Mouse (Mus musculus): Measurements from ENCODE around the gene Pygo2. TPM values are rescaled to one million over a fixed set of nuclear protein-coding genes. Genes with fewer than 3 reads are reported as not detected.

Pygo2 gene
- total and polyA plus RNA-seq, 3 experiments: 21.9 to 40.8 (median 29.7) TPM

DNA sequence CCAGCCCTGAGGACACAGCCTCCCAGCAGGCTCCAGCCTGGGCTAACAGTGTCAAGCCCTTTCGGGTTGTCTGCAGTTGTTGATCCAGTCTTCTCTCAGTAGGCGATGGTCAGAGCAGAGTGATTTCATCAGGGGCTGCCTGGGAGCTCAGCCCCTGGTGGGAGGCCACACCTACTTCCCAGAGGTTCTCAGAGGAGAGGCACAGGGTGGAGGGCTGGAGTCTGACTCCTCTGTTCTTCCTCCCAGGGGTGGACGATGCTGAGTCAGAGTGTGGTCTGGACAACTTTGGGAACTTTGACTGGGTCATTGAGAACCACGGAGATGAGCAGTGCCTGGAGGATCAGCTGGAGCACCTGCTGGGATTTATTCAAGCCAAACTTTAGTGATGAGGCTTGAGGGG is 38.3 kb downstream of the Pygo2 start:
- Histone ChIP-seq H3K79me2 (replicated peaks; ENCODE audit: control insufficient read depth, extremely low read depth, insufficient read depth, poor library complexity, severe bottlenecking) (no peaks in the 10 kb centered on the region), H3K27me3 (replicated peaks) (no peaks in the 10 kb centered on the region), H3K9ac (ENCODE audit: insufficient read depth, low read depth) (no peak overlapping the region), H3K4me2 (ENCODE audit: insufficient read depth, low read depth, poor library complexity, severe bottlenecking) (no peak overlapping the region), H3K27ac (ENCODE audit: insufficient read depth, low read depth) (no peak overlapping the region), H3K4me1 (ENCODE audit: control insufficient read depth in 1 of 2, insufficient read depth in 2 of 2) (peaks cover 0 to 13% of the 10 kb centered on the region in 2 experiments; a peak in 2 of 4 replicates), H3K4me3 (replicated peaks in 1 of 3; ENCODE audit: low read depth in 2 of 3, low read length in 2 of 3, poor library complexity in 1 of 3) (no peak overlapping the region), H3K36me3 (replicated peaks in 1 of 2; ENCODE audit: control insufficient read depth in 1 of 2, insufficient read depth in 1 of 2, low read length in 1 of 2) (peaks cover 8 to 57% of the 10 kb centered on the region in 2 experiments), H3K9me3 (replicated peaks; ENCODE audit: low read length) (no peaks in the 10 kb centered on the region)
- in situ Hi-C loops (cut with MboI; ENCODE audit: low pct_ligation_motif_present, low pct_unique_long_range_greater_than_20kb, low sequenced_read_pairs) (no loop called here), dilution Hi-C loops (cut with MboI; ENCODE audit: extremely low pct_ligation_motif_present, extremely low pct_unique_long_range_greater_than_20kb, low sequenced_read_pairs) (no loop called here)
- no peak for DNase-seq (ENCODE audit: extremely low read depth)
- TF ChIP-seq PAX5 (IDR thresholded peaks at IDR 0.05; ENCODE audit: low read length) (no peak), POLR2A (IDR thresholded peaks at IDR 0.05; ENCODE audit: low read depth, low read length) (no peak), ZC3H11A (IDR thresholded peaks at IDR 0.05; ENCODE audit: low read depth, low read length) (no peak), ZMIZ1 (IDR thresholded peaks at IDR 0.05; ENCODE audit: low read depth, low read length) (no peak), MEF2A (IDR thresholded peaks at IDR 0.05; ENCODE audit: borderline replicate concordance, low read depth, low read length) (no peak), NELFE (IDR thresholded peaks at IDR 0.05; ENCODE audit: low read depth, low read length) (no peak), MAZ (IDR thresholded peaks at IDR 0.05; ENCODE audit: low read depth, low read length) (no peak), USF1 (IDR thresholded peaks at IDR 0.05; ENCODE audit: low read depth, low read length) (no peak), SMC3 (IDR thresholded peaks at IDR 0.05; ENCODE audit: low read depth, low read length) (no peak), SIN3A (IDR thresholded peaks at IDR 0.05; ENCODE audit: low read length) (no peak), GABPA (IDR thresholded peaks at IDR 0.05; ENCODE audit: insufficient replicate concordance, low read depth, low read length) (no peak)

DNA sequence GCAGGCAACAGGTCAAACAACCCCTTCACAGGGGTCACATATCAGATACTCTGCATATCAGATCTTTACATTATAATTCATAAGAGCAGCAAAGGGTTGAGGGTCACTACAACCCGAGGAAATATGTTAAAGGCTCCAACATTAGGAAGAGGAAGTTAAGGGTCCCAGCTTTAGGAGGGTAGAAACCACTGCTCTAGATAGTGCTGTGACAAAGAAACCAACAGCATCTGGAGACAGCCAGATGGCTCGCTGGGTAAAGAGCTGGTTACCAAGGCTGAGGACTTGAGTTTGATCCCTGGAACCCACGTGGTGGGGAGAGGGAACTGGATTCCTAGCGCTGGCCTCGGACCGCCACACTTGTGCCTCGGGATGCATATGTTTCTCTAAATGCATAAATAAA is 42.3 kb downstream of the Pygo2 start:
- DNase-seq (ENCODE audit: extremely low read depth): no peak
- Histone ChIP-seq H3K4me2 (ENCODE audit: insufficient read depth, low read depth, poor library complexity, severe bottlenecking) (no peak overlapping the region), H3K9me3 (replicated peaks; ENCODE audit: low read length) (no peaks in the 10 kb centered on the region), H3K79me2 (replicated peaks; ENCODE audit: control insufficient read depth, extremely low read depth, insufficient read depth, poor library complexity, severe bottlenecking) (no peaks in the 10 kb centered on the region), H3K36me3 (replicated peaks in 1 of 2; ENCODE audit: control insufficient read depth in 1 of 2, insufficient read depth in 1 of 2, low read length in 1 of 2) (peaks cover 8 to 30% of the 10 kb centered on the region in 2 experiments), H3K27me3 (replicated peaks) (no peaks in the 10 kb centered on the region), H3K27ac (ENCODE audit: insufficient read depth, low read depth) (no peak overlapping the region), H3K9ac (ENCODE audit: insufficient read depth, low read depth) (no peak overlapping the region), H3K4me3 (replicated peaks in 1 of 3; ENCODE audit: low read depth in 2 of 3, low read length in 2 of 3, poor library complexity in 1 of 3) (no peak overlapping the region), H3K4me1 (ENCODE audit: control insufficient read depth in 1 of 2, insufficient read depth in 2 of 2) (peaks cover 0 to 14% of the 10 kb centered on the region in 2 experiments; a peak in 2 of 4 replicates)
- dilution Hi-C loops (cut with MboI; ENCODE audit: extremely low pct_ligation_motif_present, extremely low pct_unique_long_range_greater_than_20kb, low sequenced_read_pairs) (no loop called here), in situ Hi-C loops (cut with MboI; ENCODE audit: low pct_ligation_motif_present, low pct_unique_long_range_greater_than_20kb, low sequenced_read_pairs) (no loop called here)
- no peak for TF ChIP-seq ZNF384 (IDR thresholded peaks at IDR 0.05; ENCODE audit: low read depth, low read length)
- no peak for TF ChIP-seq NRF1 (IDR thresholded peaks at IDR 0.05; ENCODE audit: low read depth, low read length)
- TF ChIP-seq KAT2A (IDR thresholded peaks at IDR 0.05; ENCODE audit: insufficient replicate concordance, low read length): no peak
- TF ChIP-seq USF2 (conservative IDR thresholded peaks at IDR 0.05; ENCODE audit: low read depth, low read length): no peak
- no peak for TF ChIP-seq ETS1 (conservative IDR thresholded peaks at IDR 0.05; ENCODE audit: low read depth, low read length)
- TF ChIP-seq E2F4 (IDR thresholded peaks at IDR 0.05; ENCODE audit: insufficient replicate concordance, low read depth, low read length): no peak
- no peak for TF ChIP-seq POLR2A (IDR thresholded peaks at IDR 0.05; ENCODE audit: low read depth, low read length)
- no peak for TF ChIP-seq HCFC1 (IDR thresholded peaks at IDR 0.05; ENCODE audit: low read depth, low read length)

Measured in CH12.LX (cell line).